Mouse (Mus musculus) stomach, postnatal 0 days (tissue): ENCODE measurements at regions not wholly inside any gene's neighbourhood (a gene's known extent, or its start where the extent isn't known, plus 50 kb on each side); places are given as distances from the start of the nearest gene placed in this dataset.

Source experiments
- ATAC-seq: fragments of 200-750 bp; cut with Nextera tagmentation; 2 replicates; pipeline ENCODE4 v1.8.0; 2017; ENCODE audit not compliant: low FRiP score, low TSS enrichment
- DNase-seq: peaks from one replicate; pipeline ENCODE4 v3.0.0-alpha.2; 2016; ENCODE audit warnings: low spot score
- H3K27ac ChIP-seq: fragments of 300-500 bp; sonication (generic); replicated peaks from 2 replicates; pipeline ENCODE4 v1.5.1; 2014; ENCODE audit warnings: mild to moderate bottlenecking, control low read depth
- H3K27me3 ChIP-seq: fragments of 300-500 bp; sonication (generic); 2 replicates; pipeline ENCODE4 v1.6.1; 2014; ENCODE audit warnings: low read length; ENCODE audit not compliant: control insufficient read depth, insufficient read depth
- H3K36me3 ChIP-seq: fragments of 300-500 bp; sonication (generic); 2 replicates; pipeline ENCODE4 v1.6.1; 2014; ENCODE audit warnings: low read length, mixed read lengths; ENCODE audit not compliant: control insufficient read depth, insufficient read depth
- H3K4me1 ChIP-seq: fragments of 300-500 bp; sonication (generic); replicated peaks from 2 replicates; pipeline ENCODE4 v1.6.1; 2014; ENCODE audit warnings: antibody characterized with exemption; ENCODE audit not compliant: control insufficient read depth, insufficient read depth
- H3K4me2 ChIP-seq: fragments of 300-500 bp; sonication (generic); replicated peaks from 2 replicates; pipeline ENCODE4 v1.6.1; 2014; ENCODE audit warnings: low read depth, mild to moderate bottlenecking, control low read depth, moderate library complexity
- H3K4me3 ChIP-seq: fragments of 300-500 bp; sonication (generic); 2 replicates; pipeline ENCODE4 v1.5.1; 2014; ENCODE audit warnings: low read depth, low read length, control low read depth
- H3K9ac ChIP-seq: fragments of 300-500 bp; sonication (generic); 2 replicates; pipeline ENCODE4 v1.6.1; 2014; ENCODE audit warnings: mild to moderate bottlenecking, low read length, control low read depth, mixed read lengths
- H3K9me3 ChIP-seq: fragments of 300-500 bp; sonication (generic); 2 replicates; pipeline ENCODE4 v1.6.1; 2016; ENCODE audit warnings: low read length; ENCODE audit not compliant: control insufficient read depth
- CTCF ChIP-seq: IDR thresholded peaks from 2 replicates; pipeline ENCODE4 v1.5.1; 2016; ENCODE audit warnings: antibody characterized with exemption, low read depth, mild to moderate bottlenecking, moderate library complexity
- EP300 ChIP-seq: optimal IDR thresholded peaks from 2 replicates; pipeline ENCODE3; 2016; ENCODE audit warnings: antibody characterized with exemption
- WGBS: fragments of 180-500 bp; shearing (Covaris S2); extraction: QIAGEN DNeasy Blood & Tissue Kit; methylation state at CpG from one replicate; pipeline ENCODE4 v1.1.7; 2014; 5-methylcytosine and 5-hydroxymethylcytosine counted together

DNA sequence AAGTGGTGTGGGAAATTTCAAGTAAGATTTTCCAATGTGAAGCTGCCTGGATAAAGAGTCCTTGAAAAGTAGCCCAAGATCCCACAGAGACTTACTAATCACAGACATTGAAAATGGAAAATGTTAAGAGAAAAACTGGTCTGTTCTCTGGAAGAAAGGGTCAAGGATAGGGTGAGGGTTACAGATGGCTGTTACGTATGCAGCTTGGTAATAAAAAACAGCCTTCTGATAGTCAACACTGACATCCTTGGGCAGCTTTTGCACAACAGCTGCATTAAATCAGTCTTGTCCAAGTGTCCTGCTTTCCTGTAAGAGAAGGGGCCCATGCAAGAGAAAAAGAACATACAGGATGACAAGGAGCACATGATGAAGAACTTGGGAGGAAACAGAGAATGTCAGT, 64.6 kb upstream of the Armcx2 start:
- TF ChIP-seq EP300 (no peak), CTCF (no peak)
- Histone ChIP-seq H3K27ac (no peak overlapping the region), H3K9me3 (no peaks in the 10 kb centered on the region), H3K36me3 (no peaks in the 10 kb centered on the region), H3K4me3 (no peak overlapping the region), H3K27me3 (no peaks in the 10 kb centered on the region), H3K4me2 (no peak overlapping the region), H3K4me1 (no peaks in the 10 kb centered on the region), H3K9ac (no peak overlapping the region)
- WGBS = 60% methylated on average over 1 of the region's 1 CpGs
- ATAC-seq (no peak), DNase-seq (no peak)

- no peaks in the 10 kb centered on the region for H3K9me3 ChIP-seq
- H3K27ac ChIP-seq = no peak overlapping the region
- no peak overlapping the region for H3K9ac ChIP-seq
- H3K4me1 ChIP-seq = no peaks in the 10 kb centered on the region
- TF ChIP-seq EP300 (no peak), CTCF (no peak)
- no peak overlapping the region for H3K4me2 ChIP-seq
- no peak overlapping the region for H3K4me3 ChIP-seq
- DNase-seq (no peak), ATAC-seq (no peak)
- 87% methylated on average over 1 of the region's 1 CpGs for WGBS
- no peaks in the 10 kb centered on the region for H3K36me3 ChIP-seq
- no peaks in the 10 kb centered on the region for H3K27me3 ChIP-seq
These were observed 52.6 kb upstream of the Armcx2 start for GRCm38 (mm10) chrX:134861641-134862040.
